Mouse (Mus musculus) spleen, postnatal 4 days (tissue): ENCODE measurements at regions not wholly inside any gene's neighbourhood (a gene's known extent, or its start where the extent isn't known, plus 50 kb on each side); places are given as distances from the start of the nearest gene placed in this dataset.

Source experiments
- DNase-seq, 2 experiments: peaks; one replicate each; pipeline ENCODE4 v3.0.0; 2022; ENCODE audit warnings: low spot score in 2 of 2

DNA sequence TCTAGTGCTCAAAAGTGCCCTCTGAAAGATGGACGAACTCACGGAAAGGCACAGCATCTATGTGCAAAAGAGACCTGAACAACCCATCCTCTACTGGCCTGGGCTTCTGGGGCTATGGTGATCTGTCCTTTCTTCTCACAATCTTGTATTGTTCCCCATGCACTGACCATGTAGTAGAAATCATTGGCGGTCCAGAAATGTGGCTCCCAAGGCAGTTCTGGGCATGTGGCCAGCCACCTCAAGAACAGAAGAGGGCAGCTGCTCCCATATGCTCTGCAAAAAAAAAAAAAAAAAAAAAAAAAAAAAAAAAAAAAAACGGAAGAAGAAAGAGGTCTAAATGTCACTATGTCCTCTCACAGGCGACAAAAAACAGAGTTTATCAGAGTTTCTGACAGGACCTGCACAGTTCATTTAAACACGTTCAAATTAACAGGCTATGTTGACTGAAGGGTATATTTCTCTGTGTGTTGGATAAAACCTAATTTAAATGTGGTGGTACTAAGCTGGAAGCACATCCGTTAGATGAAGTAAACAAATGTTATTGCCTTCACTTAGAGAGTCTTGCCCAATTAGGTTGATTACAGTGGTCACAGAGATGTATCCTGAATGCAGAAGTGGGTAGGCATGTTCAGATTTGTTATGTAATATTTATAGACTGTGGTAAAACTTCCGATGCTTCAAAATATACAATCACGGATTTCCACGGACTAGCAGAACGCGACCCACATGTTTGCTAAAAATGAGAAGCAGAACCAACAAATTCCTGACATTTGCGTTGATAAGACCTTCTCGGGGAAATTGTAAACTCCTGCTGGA lies 470.9 kb downstream of the Epha4 start:
- no peak for DNase-seq

DNA sequence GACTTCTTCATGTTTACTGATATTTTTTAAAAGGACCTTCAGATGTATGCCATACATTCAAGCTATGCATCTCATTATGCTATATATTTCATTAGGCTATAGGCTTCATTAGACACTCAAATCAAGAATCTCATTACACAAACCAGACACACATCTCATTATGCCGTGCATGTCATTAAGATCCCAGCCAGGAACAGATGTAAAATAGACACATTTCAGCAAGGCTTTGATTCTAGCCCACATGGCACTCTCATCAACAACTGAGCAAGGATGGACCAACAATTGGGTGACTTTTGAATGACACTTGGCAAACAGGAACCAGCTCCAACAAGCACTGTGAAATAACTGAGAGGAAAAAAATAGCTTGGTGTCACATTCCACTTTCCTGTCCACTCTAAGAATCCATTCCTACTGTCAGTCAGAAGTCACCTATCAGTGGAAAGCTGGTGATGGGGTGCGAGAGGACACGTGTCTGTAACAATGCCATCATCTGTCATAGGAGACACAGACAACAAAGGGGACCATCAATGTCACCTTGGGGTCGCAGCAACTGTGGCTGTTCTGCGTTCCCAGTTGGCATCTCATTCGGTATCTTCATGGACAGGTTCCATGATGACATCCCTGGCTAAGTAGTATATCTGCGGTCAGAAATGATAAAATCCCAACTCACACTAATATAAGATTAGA lies 466.0 kb downstream of the Epha4 start:
- DNase-seq, result no peak

DNA sequence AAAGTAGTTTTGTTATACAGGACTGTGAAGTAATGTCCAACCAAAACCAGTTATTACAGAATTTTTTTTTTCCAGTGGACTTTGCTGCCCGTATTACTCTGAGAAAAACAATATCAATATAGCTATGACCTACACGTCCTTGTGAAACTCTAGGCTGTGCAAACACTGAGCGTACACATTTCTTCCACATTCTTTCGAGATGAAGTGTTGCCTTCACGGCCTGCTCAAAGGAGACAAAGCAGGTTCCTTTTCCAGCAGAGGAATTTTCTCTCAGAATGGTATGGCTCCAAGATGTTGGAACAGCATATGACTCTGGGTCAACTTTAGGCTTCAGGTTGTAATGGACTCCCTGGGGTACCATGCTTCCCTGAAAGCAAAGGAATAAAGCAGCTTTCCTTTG lies 463.6 kb downstream of the Epha4 start:
- no peak for DNase-seq

DNA sequence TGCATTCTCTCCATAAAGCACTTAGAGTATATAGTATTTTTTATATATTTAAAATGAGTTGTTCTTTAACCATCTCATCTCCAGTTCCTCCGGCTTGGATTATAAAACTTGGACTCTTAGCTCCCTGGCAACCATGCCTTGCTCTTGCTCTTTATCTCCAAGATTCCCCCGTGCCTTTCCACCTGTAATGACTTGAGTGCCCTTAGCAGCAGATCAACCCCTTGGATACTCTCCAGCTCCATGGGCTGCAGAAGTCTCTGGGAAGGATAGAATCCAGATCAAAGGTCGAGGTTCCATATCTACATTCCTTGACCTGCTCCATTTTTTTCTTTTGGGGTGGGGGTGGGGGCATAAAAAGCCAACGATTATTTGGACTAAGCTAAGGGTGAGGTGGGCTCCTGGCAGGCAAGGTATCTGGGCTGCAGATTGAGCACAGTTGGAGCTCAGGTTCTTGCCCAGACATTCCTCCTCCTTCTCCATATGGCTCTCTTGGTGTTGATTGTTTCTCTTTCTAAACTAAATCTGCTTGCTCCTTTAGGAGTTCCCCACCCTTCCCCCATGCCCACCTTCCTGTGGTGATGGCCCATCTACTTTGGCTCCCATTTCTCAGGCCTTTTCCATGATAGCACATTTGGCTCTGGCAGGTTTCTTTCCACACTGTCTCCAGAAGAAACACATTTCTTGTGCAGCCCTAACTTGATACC lies 460.9 kb downstream of the Epha4 start:
- DNase-seq, result no peak

DNA sequence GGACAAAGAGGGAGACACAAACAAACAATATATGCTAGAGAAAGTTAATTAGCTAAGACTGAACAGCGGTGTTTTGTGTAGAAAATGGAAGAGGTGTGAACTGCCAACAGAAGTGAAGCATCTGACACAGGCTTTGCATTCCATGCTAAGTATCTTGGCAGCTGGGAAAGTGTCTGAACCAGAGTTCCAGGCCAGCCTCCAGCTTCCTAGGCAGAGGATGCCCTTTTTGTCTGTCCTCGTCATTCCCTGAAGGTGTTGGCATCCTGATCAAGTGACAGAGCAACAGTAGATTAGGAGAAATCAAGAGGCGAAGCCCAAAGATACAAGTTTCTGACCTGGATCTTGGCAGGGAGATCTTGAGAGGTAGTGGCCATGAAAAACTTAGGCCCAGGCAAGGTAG lies 452.4 kb downstream of the Epha4 start:
- no peak for DNase-seq

DNA sequence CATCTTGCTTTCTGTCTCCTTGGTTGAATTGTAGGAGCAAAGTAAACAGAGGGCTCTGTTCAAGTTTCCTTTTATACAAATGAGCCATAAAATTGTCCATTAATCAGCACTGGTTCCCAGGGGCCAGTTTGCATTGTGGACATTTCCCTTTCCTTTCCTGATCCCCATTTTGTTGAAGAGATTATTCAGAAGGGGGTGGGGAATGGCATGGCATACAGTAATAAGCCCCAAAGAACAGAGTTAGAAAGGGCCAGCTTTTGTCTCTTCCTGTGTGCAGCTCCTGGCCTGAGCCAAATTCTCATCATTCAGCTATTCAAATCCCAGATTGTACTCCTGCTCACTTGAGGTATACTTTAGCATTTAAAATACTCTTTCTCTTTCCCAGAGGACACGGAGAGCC lies 441.8 kb downstream of the Epha4 start:
- no peak for DNase-seq

DNA sequence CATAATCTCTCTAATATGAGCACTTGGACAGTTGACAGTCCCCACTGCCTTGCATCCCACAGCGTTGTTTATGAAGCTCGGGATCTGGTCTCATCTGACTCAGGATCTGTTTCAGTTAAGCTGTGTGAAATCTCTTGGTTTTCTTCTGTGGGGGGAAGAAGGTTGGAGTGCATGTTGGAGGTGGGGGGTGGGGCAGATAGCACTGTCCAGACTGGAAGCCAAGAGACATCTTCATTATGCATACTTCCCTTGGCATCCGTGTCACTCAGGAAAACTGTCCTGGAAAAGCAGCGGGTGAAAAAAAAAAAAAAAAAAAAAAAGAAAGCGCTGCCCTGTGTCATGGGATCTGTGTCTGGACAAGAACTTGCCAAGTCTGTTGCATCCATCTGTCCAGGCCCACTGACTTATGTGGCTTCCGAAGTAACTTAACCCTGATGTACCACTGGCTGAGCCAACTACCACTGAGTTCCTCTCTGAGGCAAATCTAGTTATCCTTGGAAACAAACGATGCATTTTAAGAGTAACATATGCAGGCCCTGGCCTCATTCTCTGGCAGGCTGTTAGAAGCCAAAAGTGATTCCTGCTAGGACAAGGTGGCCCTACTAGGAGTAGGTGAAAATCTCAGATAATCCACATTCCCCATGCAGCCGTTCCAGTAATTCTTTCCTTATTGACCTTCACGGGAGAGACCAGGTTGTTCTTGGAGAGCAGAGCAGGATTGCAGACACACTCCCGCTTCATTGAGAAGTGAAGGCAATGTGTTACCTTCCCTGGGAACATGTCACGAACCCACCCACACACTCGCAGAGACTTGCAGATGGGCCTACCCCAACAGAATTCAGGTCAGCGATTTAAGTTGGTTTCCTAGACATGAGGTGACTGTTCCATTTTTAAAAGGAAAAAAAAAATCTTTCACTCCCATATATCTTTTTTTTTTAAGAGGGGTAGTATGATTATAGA lies 439.7 kb downstream of the Epha4 start:
- no peak for DNase-seq

DNA sequence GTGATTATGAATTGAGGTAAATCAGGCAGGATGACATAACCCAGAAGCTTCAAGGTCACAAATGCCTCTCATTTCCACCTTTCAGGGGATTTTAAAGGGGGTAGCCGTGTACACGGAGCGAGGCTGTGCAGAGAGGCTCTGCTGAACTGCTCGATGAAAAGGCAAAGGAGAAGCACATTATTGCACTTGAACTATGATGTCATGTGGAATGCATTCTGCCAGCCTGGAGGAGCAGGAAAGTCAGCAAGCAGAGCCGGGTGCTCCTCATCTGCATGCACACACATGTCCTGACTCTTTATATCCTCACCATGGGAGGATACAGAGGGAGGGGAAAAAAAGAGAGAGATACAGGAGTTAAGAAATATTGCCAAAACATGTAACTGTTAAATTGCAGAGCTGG lies 434.1 kb downstream of the Epha4 start:
- no peak for DNase-seq

DNA sequence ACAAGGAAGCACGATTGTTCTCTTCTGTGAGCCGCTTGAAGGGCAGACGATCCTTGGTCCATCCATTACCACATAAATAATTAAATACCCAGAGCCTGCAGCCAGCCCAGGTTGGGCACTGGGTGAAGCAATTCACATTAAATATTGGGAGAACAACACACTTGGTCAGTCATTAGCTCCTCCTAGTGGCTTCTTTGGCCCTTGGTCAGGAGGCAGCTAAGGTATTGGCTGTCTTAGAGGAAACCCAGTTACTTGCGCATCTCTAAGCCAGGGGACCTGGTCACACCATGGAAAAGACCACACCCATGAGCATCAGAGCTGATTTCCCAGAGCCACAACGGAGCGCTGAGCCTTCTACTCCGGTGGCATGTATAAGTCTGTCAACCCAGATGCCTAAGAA lies 433.2 kb downstream of the Epha4 start:
- no peak for DNase-seq

DNA sequence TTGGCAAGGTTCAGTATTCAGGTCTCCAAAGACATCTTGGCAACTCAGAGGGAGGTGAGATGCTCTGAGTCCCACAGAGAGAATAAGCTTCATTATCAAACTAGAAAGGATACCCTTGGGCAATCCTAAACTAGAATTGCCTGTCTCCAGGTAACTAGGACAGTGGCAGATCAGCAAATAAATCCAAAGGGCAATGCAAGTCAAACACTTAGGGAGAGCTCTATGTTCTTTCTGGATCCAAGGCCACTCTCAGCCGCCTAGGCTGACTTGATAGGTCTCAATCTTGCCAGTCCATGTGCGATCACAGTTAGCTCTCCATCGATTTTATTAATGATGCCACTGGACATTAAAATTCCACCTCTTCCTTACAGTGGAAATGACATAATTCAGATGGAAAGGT lies 432.5 kb downstream of the Epha4 start:
- DNase-seq, result no peak

DNA sequence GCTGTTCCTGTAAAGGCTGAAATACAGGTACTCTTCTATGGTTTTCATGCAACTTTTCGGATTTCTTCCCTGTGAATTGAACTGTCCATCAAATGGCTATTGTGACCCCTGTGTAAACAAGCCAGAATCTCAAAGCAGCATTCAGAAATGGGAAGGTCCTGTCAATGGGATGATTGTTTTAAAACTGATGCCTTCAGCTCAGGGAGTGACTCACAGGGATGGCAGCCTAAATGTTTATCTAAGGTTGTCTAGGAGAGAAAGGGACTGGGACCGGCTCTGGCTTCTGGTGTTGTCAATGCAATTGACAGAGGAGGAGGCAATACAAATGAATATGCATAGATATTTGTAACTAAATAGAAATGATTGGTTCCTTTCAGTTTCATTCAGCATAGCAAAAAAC lies 421.3 kb downstream of the Epha4 start:
- DNase-seq, result no peak

DNA sequence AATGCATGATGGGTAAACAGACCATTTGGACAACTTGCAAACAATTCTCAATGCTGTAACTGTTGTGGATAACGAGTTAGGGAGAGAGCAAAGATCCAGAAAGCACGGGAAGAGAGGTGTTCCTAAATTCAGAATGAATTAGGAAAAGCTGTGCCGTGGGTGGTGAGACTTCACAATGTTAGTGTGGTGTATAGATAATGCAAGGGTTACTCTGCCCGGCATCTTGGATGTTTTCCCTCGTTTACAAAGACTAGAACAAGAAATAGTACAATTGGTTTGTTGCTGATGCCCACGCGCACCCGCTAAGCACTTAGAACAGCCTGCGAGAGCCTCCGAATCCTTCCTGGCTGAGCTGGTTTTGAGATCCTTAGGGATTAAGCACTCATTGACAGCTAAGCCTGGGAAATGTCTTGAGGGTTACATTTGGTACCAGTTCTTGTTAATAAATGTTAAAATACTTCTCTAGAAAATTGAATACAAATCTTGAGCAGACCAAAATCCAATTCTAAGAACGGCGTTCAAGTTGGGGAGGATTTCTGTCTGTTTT lies 413.1 kb downstream of the Epha4 start:
- DNase-seq, result no peak

DNA sequence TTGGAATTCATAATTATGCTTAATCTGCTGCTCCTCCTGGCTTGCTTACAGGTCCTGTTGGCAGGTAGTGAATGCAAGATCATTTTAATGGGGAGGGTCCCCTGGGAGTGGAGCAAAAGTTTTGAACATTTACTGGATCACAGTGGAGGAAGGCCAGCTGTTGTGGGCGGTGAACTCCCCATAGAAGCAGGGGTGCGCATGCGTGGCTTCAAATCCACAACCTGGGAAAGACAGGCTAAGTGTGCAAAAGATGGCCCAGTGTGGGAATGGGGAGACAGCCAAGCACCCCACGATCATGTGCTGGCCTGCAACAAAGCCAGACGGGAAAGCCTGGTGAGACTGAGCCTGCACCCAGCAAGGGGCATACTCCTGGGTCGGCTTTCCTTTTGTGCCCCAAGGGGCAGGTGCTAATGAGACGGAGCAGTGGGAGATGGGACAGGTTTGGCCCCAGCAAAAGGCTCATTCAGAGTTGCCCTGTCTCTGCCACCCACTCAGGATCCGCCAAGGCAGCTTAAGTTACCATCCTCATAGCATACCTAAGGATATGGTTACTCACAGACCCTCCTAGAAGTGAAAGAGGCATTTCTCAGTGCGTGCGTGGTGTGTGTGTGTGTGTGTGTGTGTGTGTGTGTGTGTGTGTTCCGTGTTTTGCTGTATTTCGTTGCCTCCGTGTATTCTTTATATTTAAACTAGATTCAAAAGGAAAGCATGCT lies 412.3 kb downstream of the Epha4 start:
- no peak for DNase-seq

DNA sequence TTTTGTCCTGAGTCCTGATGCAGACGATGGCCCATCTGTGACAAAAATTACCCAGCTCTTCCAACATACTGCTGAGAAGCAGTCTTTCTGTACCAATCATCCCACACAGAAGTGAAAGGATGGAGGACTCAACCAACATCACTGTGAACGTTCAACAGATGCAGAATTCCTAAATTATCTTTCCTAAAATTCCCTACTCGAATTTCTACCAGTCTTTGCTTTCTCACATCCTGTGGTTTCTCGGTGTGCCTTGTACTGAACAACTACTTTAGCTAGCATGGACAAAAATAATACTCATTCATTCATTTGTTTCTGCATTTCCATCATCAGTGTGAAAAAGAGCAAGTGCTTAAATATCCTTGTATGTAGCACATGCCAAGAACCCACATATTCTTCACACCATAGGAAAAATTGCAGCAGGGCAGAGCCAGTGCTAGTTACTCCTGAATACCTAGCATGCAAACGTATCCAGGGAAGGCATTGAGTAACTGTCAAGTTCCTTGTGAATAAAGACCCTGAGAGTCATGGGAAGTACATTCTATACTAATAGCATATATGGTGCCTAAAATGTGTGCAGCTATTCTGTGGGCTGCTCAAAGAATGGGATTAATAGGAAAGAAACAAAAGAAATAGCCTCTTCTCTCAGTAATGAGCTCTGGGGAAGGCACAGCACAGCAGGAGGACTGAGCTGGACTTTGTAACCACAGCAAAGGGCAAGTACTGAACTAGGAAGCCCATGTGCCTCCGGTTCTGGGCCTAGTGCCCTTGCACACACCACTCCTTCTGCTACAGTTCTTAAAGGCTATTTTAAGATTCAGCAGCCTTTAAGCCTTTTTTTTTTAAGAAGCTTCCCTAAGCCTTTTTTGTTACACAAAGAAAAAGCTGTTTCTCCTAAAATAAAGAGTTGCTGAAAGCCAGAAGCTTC lies 404.8 kb downstream of the Epha4 start:
- no peak for DNase-seq

DNA sequence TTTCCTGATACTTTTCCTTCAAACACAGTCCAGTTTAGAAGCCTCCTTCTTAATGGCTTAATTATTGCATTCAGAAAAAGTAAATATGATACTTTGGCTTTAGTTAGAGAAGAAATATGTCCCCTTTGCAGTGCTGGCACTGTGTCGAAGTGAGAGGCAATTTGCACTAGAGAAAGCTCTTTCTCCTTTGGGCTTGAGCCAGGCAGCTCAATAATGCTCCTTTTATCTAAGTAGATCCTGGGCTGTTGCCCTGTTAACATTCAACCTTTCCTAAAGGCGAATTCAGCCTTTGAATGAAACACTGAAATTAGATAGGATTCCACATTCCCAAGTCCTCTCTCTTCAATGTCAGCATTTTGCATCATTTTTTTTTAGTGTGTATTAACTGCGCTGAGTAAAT lies 386.5 kb downstream of the Epha4 start:
- DNase-seq, result no peak

DNA sequence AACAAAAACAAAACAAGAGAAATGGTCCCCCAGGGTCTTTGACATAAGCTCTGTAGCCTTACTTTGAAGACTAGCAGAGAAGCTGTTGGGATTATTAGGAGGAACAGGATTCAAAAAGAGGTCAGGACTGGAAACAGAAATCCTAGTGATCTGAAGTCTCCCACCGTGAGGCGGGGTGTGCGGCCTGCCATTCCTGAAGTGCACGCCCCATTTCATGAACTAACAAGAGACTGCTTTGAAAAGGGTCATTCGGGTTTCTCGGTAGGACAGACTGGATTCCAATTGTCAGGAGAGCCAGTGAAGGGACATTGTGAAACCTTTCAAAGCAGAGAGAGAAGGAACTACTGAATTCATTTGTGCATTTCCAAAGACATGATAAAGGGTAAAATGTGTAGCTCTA lies 377.2 kb downstream of the Epha4 start:
- no peak for DNase-seq

DNA sequence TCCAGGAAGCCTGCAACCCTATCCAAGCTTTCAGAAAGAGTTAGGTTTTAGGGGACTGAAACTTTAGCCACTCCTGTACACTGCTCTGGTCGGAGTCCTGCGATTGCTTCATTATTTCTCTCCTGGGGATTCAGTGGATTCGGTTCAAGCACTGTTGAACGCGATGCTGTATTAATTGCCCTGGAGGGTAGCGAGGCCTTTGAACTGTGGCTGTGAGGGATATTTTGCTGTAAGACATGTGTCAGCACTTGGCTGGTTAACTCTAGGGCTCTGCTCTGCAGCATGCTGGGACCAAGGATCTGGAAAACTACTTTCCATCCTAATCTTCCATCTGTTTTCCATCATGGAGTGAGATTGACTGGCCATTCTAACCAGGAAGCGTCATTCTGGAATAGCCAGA lies 374.0 kb downstream of the Epha4 start:
- DNase-seq, result no peak

DNA sequence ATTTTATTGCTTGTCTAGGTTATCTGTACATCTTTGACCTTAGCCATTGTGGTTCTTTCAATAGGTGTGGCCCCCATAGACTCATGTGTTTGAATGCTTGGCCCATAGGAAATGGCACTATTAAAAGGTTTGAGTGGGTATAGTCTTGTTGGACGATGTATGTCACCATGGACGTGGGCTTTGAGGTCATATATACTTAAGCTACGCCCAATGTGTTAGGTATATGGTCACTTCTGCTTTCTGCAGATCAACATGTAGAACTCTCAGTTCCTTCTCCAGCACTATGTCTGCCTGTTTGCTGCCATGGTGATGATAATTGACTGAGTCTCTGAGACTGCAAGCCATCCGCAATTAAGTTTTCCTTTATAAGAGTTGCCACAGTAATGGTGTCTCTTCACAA lies 366.8 kb downstream of the Epha4 start:
- no peak for DNase-seq

DNA sequence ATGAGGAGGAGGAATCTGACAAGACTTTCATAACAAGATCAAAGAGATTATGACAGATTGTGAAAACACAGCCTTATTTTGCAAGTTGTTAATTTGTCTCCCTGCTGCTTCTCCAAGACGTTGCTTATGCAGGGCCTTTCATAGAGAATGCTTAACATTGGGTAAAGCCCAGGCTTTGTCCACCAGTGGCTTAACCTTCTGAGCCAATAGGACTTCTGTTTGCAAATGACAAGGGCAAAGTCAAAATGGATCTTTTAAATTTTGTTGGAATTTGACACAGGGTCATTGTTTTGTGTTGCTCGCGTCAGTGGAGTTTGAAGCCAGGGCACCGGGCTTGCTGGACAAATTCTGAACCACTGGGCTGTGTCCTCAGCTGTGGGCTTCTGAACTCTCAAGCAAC lies 346.6 kb downstream of the Epha4 start:
- no peak for DNase-seq

DNA sequence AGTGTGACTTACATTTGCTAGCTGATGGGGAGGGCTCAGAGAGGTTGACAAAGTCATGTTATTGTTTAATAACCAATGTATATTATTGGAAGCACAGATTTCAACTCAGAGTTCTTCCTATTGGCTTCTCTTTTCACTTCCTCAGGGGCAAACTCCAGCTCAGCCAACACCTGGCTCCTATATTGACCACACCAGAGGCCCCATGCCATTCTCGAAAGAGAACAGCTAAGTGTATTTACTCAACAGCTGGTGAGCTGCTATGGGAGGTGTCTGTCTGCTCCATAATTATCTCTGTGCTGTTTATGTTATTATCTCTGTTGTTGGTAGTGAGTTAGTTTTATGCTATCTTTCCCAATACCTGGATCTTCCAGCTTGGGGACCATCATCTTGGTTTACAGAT lies 342.4 kb downstream of the Epha4 start:
- no peak for DNase-seq
